Mouse (Mus musculus) liver, adult 10 weeks (tissue): ENCODE measurements around the gene Wnt5a. TPM values are rescaled to one million over a fixed set of nuclear protein-coding genes. Genes with fewer than 3 reads are reported as not detected.

ENCODE experiments used
- polyA plus RNA-seq: library from polyadenylated mRNA; stranded (reverse); fragments of 350-450 nt; fragmentation: Illumina TruSeq; extraction: RNeasy Lipid Tissue Mini Kit (QIAGEN cat#74804); gene quantifications from one replicate; pipeline ENCODE4 v1.2.3, GENCODE M21; 2014; ENCODE audit warnings: low read depth, low replicate concordance

The Wnt5a gene
- polyA plus RNA-seq, result 1.3 TPM

DNA sequence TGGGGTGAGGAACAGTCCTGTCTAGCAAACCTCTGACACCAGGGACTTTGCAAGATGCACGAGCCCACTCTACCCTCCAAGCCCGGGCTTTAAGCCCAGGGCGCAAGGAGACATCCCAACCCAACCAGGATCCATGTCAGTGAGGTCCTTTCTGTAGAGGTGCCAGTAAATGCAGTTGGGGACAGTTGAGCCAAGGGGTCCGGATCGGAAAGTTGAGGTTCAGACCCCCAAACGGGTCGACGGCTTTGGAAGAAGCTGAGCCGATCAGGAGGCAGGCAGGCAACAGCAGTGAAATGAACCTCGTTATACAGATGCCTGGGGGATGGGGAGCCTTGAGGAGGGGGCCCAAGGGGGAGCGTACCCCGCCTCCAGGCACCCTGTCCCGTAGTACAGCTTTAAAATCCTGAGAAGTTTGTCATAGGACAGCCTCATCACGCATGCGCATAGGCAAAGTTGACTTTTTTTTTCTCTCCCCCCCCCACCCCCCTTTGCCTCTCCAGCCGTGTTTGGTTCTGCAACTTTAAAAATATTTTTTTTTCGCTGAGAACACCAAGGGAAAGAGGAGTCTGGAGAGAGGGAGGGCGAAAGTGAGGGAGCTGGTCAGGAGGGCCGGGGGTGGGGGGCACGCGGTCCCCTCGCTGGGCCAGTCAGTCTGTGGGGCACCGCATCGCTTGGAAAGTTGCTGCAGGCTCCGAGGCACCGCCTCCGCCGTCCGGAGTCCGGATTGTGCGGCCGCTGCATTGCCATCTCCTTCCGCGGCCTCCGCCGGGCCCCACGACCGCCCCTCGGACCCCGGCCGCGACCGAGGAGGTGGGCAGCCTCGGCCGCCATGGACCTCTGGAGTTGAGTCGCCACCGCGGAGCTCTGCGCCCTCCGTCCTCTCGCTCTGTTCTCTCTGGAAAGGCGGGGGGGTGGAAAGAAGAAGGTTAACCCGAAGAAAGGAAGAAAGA lies at the start of gene Wnt5a:
Gene Wnt5a (plus strand): TSS at position 650 of the 950 bp plus-strand sequence.

